Mouse (Mus musculus) brain, adult 2 months (tissue): ENCODE results near the gene Agbl3.

Experiments used
- DNase-seq: peaks from one replicate; pipeline ENCODE4 v3.0.0; 2011; ENCODE audit warnings: low read depth, low spot score

Gene Agbl3

DNA sequence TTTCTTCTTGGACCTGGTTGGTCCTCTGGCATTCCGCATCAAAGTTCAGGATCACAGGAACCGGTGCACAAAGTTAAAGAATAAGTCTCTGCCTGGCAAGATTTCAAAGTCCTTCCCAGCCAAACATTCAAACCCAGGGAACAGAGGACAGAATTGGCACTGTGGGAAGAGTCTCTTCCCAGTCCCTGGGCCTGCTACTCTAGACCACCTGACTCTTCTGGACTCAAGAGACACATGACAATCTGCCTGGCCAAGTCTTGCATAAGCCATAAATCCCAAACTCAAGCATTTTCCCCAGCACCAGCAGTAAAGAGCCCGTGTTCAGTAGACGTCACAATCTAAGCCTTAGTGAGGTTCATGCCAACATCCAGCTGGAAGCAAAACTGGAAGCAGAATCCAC is 126.4 kb downstream of the Agbl3 start:
- DNase-seq, result peak; percentile 36

DNA sequence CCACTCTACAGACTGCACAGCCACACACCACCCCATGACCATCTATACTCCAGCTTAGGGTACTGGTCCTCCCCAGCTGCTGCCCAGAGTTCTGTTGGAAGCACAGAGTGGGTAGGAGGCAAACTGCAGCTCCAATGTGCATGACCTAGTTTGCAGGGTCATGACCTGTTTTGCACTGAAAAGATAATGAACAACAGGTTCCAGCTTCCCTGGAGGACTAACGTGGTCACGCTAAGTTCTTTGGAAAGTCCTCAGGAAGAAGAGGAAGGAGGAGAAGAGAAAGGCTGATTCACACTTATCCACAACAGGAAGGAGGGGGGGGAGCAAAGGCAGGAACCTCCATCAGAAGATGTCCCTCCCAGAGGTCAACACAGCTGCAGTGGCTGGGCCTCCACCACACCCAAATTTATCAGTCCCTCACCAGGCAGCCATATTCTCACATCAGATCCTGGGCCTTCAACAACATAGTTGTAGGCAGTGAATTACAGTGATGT is 126.9 kb downstream of the Agbl3 start:
- no peak for DNase-seq

DNA sequence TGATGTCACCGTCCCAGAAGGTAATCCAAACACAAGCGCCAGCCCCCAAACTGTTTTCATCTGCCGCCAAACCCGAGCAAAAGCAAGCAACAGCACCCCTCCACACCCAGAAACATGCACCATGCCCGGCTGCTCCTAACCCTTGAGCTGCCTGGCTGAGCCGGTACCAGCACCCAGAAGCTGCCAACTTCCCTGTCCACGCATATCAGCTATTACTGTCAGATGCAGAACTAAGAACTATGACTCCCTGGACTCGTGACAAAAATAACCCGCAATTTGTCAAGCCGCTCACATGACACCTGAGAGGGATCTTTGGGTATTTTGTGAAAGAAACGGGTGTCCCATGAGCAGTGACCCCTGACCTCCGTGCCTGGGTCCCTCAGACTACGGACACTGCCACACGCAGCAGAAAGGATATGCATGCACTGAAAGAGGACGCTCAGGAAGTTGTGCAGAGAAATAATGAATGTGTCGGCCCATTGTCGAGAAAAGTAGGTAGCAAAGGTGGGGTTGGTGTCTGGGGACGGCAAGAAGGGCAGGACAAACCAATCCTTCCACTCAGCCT is 127.5 kb downstream of the Agbl3 start:
- no peak for DNase-seq
